Mouse (Mus musculus): ENCODE data around the gene Trp53i11. TPM values are rescaled to one million over a fixed set of nuclear protein-coding genes. Genes with fewer than 3 reads are reported as not detected.
A peak's percentile ranks its signal among the peaks of the same experiment; 100 is the strongest.

Trp53i11 gene
- polyA plus RNA-seq, 1 experiment from 2014 or later = 191 TPM

DNA sequence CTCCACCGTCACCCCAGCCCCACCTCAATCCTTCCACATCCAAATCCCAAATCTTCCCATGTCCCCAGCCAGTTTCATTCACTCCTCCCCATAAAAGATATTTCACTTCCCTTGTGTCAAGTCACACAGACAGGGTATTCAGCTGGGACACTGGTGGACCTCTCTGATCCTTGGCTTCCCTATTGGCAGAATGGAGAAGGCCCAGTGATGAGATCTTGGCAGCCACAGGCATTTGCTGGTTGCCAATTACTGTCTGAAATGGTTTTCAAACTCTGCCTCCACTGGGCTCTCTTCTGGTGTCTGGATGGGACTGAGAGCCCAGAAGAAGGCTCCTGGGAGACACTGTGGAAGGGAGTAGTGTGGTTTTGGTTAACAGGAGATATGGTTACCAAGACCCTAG is 33.5 kb upstream of the Trp53i11 start:
- Histone ChIP-seq H3K9ac (ENCODE audit: low read length) (no peak overlapping the region), H3K4me2 (no peak overlapping the region), H3K36me3 (ENCODE audit: control insufficient read depth, insufficient read depth, low read length) (no peaks in the 10 kb centered on the region), H3K4me3 (ENCODE audit: low read depth, low read length) (no peak overlapping the region), H3K27me3 (ENCODE audit: control insufficient read depth, insufficient read depth, low read length) (no peaks in the 10 kb centered on the region), H3K9me3 (ENCODE audit: control insufficient read depth, low read length) (no peaks in the 10 kb centered on the region), H3K4me1 (ENCODE audit: control insufficient read depth, insufficient read depth, low read length) (no peaks in the 10 kb centered on the region), H3K27ac (ENCODE audit: low read depth, low read length) (no peak overlapping the region)
- DNase-seq (ENCODE audit: low spot score, missing footprints) = peak; percentile 57
- no peak for ATAC-seq (ENCODE audit: low FRiP score)
- WGBS = 83% methylated on average over 1 of the region's 1 CpGs

DNA sequence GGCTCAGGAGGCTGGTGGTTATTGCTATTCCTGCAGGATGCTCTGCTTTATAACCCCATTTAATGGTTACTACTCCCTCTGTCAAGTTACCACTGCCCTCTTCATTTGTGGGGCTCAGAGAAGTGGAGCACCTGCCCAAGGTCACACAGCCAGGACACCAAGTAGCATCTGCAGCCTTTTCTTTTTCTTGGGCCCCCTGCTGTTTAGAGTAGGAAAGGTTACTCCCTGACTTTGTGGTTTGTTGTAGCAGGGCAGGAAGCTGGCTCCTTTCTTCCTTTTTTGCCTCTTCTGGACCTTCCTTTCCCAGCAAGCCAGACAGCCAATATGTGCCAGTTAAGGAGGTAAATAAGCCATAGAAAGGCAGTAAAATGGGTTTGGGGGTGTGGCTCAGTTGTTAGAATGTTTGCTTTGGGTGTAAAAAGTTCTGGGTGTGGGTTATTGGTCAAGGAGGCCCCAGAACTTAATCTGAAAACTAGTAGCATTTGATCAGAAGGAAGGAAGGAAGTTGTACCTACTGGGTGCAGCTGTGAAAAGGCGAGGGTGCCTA is 32.8 kb upstream of the Trp53i11 start:
- 79% methylated on average over 1 of the region's 1 CpGs for WGBS
- H3K27ac ChIP-seq (ENCODE audit: low read depth, low read length) = no peak overlapping the region

DNA sequence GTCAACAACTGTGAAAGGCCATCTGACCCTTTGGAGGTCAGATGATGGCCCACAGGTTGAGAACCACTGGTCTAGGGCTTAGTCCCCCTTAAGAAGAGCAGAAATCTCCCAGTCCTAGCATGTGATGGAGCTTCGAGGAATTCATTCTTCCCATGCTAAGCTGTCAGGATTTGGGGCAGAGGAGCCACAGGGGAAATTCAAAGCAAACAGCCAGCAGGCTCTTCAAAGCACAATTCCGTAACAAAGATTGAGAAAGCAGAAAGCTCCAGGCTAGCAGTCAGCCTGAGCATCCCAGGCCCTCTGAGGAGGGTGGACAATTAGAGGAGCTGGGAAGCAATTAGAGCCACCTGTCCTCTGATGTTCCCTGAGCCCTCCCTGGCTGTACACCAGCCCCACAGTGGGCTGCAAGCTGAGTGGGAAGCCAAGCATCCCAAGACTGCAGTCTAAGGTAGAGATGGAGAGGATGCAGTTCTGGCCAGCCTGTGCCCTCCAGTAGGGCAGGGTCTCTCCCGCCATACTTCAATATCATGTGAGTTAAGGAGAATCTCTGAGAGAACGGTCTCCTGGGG is 26.8 kb upstream of the Trp53i11 start:
- no peak overlapping the region for H3K4me2 ChIP-seq
- H3K27ac ChIP-seq (ENCODE audit: low read depth, low read length) = no peak overlapping the region
- no peaks in the 10 kb centered on the region for H3K36me3 ChIP-seq (ENCODE audit: control insufficient read depth, insufficient read depth, low read length)
- no peaks in the 10 kb centered on the region for H3K9me3 ChIP-seq (ENCODE audit: control insufficient read depth, low read length)
- 70% methylated on average over 4 of the region's 4 CpGs for WGBS
- DNase-seq (ENCODE audit: low spot score, missing footprints) (peak; percentile 78), ATAC-seq (ENCODE audit: low FRiP score) (no peak)
- H3K9ac ChIP-seq (ENCODE audit: low read length) = no peak overlapping the region
- H3K4me1 ChIP-seq (ENCODE audit: control insufficient read depth, insufficient read depth, low read length) = no peaks in the 10 kb centered on the region
- H3K4me3 ChIP-seq (ENCODE audit: low read depth, low read length) = no peak overlapping the region
- no peaks in the 10 kb centered on the region for H3K27me3 ChIP-seq (ENCODE audit: control insufficient read depth, insufficient read depth, low read length)

More for the DNA sequence above, 32.8 kb upstream of the Trp53i11 start:
- Histone ChIP-seq H3K4me1 (ENCODE audit: control insufficient read depth, insufficient read depth, low read length) (no peaks in the 10 kb centered on the region), H3K4me3 (ENCODE audit: low read depth, low read length) (no peak overlapping the region), H3K36me3 (ENCODE audit: control insufficient read depth, insufficient read depth, low read length) (no peaks in the 10 kb centered on the region), H3K9me3 (ENCODE audit: control insufficient read depth, low read length) (no peaks in the 10 kb centered on the region), H3K9ac (ENCODE audit: low read length) (no peak overlapping the region), H3K27me3 (ENCODE audit: control insufficient read depth, insufficient read depth, low read length) (no peaks in the 10 kb centered on the region), H3K4me2 (no peak overlapping the region)
- DNase-seq (ENCODE audit: low spot score, missing footprints) (peak; percentile 66), ATAC-seq (ENCODE audit: low FRiP score) (no peak)

DNA sequence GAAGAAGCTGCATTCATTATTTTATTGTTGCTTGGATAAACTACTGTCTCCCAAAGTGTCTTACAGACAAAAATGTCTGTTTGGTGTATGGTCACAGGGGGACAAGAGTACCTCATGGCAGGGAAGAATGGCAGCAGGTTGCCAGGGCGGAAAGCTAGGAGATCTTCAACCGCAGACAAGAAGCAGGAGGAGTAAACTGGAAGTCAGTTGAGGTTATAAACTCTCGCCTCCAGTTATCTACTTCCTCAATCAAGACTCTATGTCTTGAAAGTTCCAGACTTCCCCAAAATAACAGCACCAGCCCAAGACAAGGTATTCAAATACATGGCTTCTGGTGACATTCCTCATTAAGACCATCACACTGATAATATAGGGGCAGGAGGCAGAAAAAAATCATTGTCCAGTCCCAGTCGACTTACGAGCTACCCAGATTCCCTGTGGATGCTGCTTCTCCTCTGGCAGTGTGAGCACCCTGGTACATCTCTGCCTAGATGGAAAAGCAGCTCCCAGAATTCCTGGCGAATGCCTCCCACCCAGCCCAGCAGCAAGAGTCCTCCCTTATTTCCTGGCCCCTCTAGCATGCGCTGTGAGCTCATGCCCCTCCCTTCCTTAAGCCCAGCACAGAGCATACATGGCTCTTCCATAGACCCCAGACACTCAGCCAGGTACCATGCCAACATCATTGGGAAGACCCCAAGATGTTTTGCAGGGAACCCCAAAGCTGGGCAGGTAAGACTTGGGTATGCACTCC is 25.3 kb upstream of the Trp53i11 start:
- Histone ChIP-seq H3K4me3 (ENCODE audit: low read depth, low read length) (no peak overlapping the region), H3K27ac (ENCODE audit: low read depth, low read length) (no peak overlapping the region), H3K9ac (ENCODE audit: low read length) (no peak overlapping the region), H3K4me1 (ENCODE audit: control insufficient read depth, insufficient read depth, low read length) (no peaks in the 10 kb centered on the region), H3K36me3 (ENCODE audit: control insufficient read depth, insufficient read depth, low read length) (no peaks in the 10 kb centered on the region), H3K4me2 (no peak overlapping the region), H3K9me3 (ENCODE audit: control insufficient read depth, low read length) (no peaks in the 10 kb centered on the region), H3K27me3 (ENCODE audit: control insufficient read depth, insufficient read depth, low read length) (no peaks in the 10 kb centered on the region)
- whole genome bisulfite sequencing = 86% methylated on average over 7 of the region's 7 CpGs
- DNase-seq (ENCODE audit: low spot score, missing footprints) = peak; percentile 37
- ATAC-seq (ENCODE audit: low FRiP score) = no peak

DNA sequence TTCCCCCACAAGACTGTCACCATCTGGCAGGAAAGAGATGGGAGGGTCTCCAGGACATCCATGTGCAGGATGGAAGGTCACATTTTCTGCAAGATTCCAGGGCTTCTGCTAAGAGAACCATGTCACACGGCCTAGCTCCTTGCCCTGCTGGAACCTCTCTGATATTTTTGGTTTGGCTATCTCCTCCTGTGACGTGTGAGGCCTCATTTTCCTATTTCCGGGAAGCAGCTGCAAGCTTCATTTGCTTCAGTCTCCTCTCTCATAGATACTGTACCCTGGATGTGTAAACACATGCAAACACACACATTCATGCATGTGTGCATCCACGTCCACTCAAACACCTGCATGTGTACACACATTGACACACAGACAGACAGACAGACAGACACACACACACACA is 24.6 kb upstream of the Trp53i11 start:
- ATAC-seq (ENCODE audit: low FRiP score) = no peak
- H3K4me2 ChIP-seq = no peak overlapping the region
- no peaks in the 10 kb centered on the region for H3K27me3 ChIP-seq (ENCODE audit: control insufficient read depth, insufficient read depth, low read length)
- H3K36me3 ChIP-seq (ENCODE audit: control insufficient read depth, insufficient read depth, low read length) = no peaks in the 10 kb centered on the region
- H3K9ac ChIP-seq (ENCODE audit: low read length) = no peak overlapping the region
- H3K27ac ChIP-seq (ENCODE audit: low read depth, low read length) = no peak overlapping the region
- no peaks in the 10 kb centered on the region for H3K4me1 ChIP-seq (ENCODE audit: control insufficient read depth, insufficient read depth, low read length)
- no peak overlapping the region for H3K4me3 ChIP-seq (ENCODE audit: low read depth, low read length)
- no peaks in the 10 kb centered on the region for H3K9me3 ChIP-seq (ENCODE audit: control insufficient read depth, low read length)
- no peak for DNase-seq (ENCODE audit: low spot score, missing footprints)
- 79% methylated on average over 4 of the region's 4 CpGs for WGBS

DNA sequence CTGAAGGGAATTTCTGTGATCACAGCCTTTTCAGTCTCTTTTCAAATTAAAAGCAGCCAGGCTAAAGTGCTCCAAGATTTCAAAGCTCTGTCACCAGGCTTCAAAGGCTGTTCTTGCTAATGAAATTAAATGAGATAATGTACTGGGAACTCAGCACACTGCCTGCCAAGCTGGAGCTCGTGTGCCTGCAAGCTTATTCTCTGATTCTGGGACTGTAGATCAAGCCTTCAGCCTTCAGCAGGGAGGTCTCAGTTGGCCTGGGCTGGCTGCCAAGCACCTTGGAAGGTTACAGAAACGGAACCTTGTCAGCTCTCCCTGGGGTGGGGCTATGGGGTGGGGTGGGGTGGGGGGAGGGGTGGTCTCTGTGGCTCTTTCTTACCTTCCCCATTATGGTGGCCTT is 24.0 kb upstream of the Trp53i11 start:
- no peak overlapping the region for H3K4me2 ChIP-seq
- H3K4me3 ChIP-seq (ENCODE audit: low read depth, low read length) = no peak overlapping the region
- no peaks in the 10 kb centered on the region for H3K27me3 ChIP-seq (ENCODE audit: control insufficient read depth, insufficient read depth, low read length)
- DNase-seq (ENCODE audit: low spot score, missing footprints) = no peak
- H3K9me3 ChIP-seq (ENCODE audit: control insufficient read depth, low read length) = no peaks in the 10 kb centered on the region
- no peak overlapping the region for H3K27ac ChIP-seq (ENCODE audit: low read depth, low read length)
- H3K36me3 ChIP-seq (ENCODE audit: control insufficient read depth, insufficient read depth, low read length) = no peaks in the 10 kb centered on the region
- H3K4me1 ChIP-seq (ENCODE audit: control insufficient read depth, insufficient read depth, low read length) = no peaks in the 10 kb centered on the region
- no peak overlapping the region for H3K9ac ChIP-seq (ENCODE audit: low read length)
- 47% methylated on average over 2 of the region's 2 CpGs for WGBS
- ATAC-seq (ENCODE audit: low FRiP score) = no peak

DNA sequence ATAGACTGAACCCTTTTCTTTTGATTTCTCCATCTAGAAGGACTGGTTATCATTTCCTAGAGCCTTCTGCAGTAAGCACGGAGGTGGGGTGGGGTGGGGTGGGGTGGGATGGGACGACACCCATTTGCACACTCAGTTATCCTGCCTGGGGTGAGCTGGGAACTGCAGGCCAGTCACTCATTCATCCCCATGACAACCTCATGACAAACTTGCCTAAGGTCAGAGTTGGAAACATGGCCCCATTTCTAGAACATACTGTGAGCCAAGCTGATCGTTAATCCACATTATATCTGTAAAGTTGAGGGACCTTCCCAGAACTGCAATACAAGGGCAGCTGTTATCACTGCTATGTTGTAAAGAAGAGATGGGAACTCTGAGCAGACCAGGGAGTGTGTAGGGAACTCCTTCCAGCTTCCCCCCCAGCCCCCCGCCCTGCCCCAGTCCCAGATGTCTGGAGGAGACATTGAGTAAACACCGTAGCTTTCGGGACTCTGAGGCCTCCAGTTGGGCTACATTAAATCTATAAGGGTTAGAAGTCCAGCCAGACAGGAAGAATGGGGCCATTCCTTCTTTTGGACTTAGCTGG is 23.5 kb upstream of the Trp53i11 start:
- no peak overlapping the region for H3K4me3 ChIP-seq (ENCODE audit: low read depth, low read length)
- ATAC-seq (ENCODE audit: low FRiP score) = no peak
- no peak overlapping the region for H3K9ac ChIP-seq (ENCODE audit: low read length)
- no peaks in the 10 kb centered on the region for H3K27me3 ChIP-seq (ENCODE audit: control insufficient read depth, insufficient read depth, low read length)
- H3K27ac ChIP-seq (ENCODE audit: low read depth, low read length) = no peak overlapping the region
- no peaks in the 10 kb centered on the region for H3K9me3 ChIP-seq (ENCODE audit: control insufficient read depth, low read length)
- WGBS = 88% methylated on average over 6 of the region's 6 CpGs
- no peaks in the 10 kb centered on the region for H3K4me1 ChIP-seq (ENCODE audit: control insufficient read depth, insufficient read depth, low read length)
- H3K36me3 ChIP-seq (ENCODE audit: control insufficient read depth, insufficient read depth, low read length) = no peaks in the 10 kb centered on the region
- DNase-seq (ENCODE audit: low spot score, missing footprints) = peak; percentile 72
- no peak overlapping the region for H3K4me2 ChIP-seq

DNA sequence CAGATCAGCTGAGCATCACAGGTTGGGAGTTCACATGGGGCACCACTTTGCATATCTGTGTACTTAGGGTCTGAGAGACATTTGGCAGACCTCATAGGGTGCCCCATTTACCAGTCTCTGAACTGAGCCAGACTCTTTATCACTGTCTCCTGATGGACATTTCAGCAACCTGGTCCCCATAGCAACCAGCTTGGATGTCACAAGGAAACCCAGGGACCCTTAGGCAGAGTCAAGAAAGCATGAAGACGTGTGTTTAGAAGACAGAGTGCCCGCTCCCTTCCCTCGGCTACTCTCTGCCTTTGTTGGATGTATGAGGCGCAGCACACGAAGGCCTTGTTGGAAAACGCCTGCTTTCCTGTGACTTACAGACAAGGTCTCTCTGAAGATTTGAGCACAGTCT is 21.1 kb upstream of the Trp53i11 start:
- Histone ChIP-seq H3K27me3 (ENCODE audit: control insufficient read depth, insufficient read depth, low read length) (no peaks in the 10 kb centered on the region), H3K4me3 (ENCODE audit: low read depth, low read length) (no peak overlapping the region), H3K4me2 (no peak overlapping the region), H3K9ac (ENCODE audit: low read length) (no peak overlapping the region), H3K36me3 (ENCODE audit: control insufficient read depth, insufficient read depth, low read length) (no peaks in the 10 kb centered on the region), H3K27ac (ENCODE audit: low read depth, low read length) (no peak overlapping the region), H3K9me3 (ENCODE audit: control insufficient read depth, low read length) (no peaks in the 10 kb centered on the region), H3K4me1 (ENCODE audit: control insufficient read depth, insufficient read depth, low read length) (no peaks in the 10 kb centered on the region)
- ATAC-seq (ENCODE audit: low FRiP score) = no peak
- peak; percentile 75 for DNase-seq (ENCODE audit: low spot score, missing footprints)
- 75% methylated on average over 6 of the region's 6 CpGs for WGBS

DNA sequence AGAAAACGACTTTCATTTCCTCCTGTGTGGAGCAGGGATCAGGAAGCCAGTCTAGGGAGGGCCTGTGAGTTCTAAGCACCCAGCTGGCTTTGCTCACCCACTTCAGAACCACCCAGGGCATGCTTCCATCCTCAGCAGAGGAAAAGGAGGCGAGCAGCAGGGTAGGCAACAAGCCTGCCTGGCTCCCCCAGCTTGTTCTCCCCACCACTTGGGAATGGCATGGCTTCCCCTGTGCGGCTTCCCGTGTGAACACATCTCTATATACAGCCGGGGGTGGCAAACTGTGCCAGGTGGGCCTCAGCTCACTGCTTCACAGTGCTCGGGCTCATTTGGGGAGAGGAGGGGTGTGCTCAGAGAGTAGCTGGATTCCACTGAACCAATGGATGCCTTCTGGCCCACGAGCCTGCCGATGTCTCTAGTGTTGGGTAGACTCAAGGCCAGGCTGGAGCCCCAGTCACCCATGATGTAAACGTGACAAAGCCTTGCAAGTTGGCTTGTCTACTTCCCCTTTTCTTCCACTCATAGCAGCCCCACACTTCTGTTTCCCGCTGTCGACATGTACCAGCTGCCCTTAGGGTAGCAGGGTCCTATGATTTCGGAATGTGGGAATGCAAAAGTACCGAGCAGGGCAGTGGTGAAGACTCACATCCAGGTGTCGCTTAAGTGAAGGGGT is 20.5 kb upstream of the Trp53i11 start:
- DNase-seq (ENCODE audit: low spot score, missing footprints) (no peak), ATAC-seq (ENCODE audit: low FRiP score) (no peak)
- no peaks in the 10 kb centered on the region for H3K9me3 ChIP-seq (ENCODE audit: control insufficient read depth, low read length)
- H3K4me3 ChIP-seq (ENCODE audit: low read depth, low read length) = no peak overlapping the region
- 84% methylated on average over 14 of the region's 14 CpGs for WGBS
- no peak overlapping the region for H3K9ac ChIP-seq (ENCODE audit: low read length)
- H3K4me2 ChIP-seq = no peak overlapping the region
- H3K27ac ChIP-seq (ENCODE audit: low read depth, low read length) = no peak overlapping the region
- H3K36me3 ChIP-seq (ENCODE audit: control insufficient read depth, insufficient read depth, low read length) = no peaks in the 10 kb centered on the region
- no peaks in the 10 kb centered on the region; the same call in 1 of the 2 replicates for H3K4me1 ChIP-seq (ENCODE audit: control insufficient read depth, insufficient read depth, low read length)
- no peaks in the 10 kb centered on the region for H3K27me3 ChIP-seq (ENCODE audit: control insufficient read depth, insufficient read depth, low read length)

Data from midbrain, embryonic 11.5 days (tissue).